Mouse (Mus musculus): ENCODE measurements at regions not wholly inside any gene's neighbourhood (a gene's known extent, or its start where the extent isn't known, plus 50 kb on each side); places are given as distances from the start of the nearest gene placed in this dataset.

- DNase-seq (ENCODE audit: low spot score in 2 of 2) = no peak
Observed at GRCm38 (mm10) chr14:76753734-76754133, 197.0 kb upstream of the Serp2 start.

- DNase-seq (ENCODE audit: low spot score in 2 of 2) = no peak
Observed at GRCm38 (mm10) chr14:76749178-76749577, 192.5 kb upstream of the Serp2 start.

DNA sequence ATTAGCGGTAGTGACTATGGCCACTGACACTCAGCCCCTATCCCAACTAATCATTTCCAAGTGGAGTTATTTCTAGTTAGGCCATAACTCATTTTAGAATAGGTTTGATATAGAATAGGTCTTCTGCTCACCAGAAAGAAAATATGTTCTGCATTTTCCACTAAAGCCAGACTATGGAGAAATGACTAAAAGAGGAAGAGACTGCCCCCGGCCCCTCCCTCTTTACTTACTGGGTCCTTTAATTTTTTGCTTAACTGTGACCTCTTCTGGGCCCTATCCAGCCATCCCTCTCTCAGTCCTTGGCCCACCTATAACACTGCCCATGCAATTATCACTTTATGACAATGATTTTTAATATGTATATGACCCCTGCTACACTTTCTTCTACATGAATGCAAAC is 192.0 kb upstream of the Serp2 start:
- DNase-seq (ENCODE audit: low spot score in 2 of 2) = no peak

DNA sequence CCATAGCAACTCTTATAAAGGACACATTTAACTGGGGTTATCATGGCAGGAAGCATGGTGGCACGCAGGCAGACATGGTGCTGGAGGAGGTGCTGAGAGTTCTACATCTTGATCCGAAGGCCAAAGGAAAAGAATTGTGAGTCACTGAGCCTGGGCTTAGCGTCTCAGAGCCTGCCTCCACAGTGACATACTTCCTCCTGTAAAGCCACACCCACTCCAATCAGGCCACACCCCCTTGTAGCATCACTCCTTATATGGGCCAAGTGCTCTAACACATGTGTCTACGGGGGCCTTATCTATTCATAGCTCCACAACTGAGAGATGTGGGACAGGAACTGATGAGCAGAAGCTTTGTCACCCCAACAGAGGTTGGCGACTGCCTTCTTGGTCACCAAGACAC is 191.1 kb upstream of the Serp2 start:
- no peak for DNase-seq (ENCODE audit: low spot score in 2 of 2)

DNA sequence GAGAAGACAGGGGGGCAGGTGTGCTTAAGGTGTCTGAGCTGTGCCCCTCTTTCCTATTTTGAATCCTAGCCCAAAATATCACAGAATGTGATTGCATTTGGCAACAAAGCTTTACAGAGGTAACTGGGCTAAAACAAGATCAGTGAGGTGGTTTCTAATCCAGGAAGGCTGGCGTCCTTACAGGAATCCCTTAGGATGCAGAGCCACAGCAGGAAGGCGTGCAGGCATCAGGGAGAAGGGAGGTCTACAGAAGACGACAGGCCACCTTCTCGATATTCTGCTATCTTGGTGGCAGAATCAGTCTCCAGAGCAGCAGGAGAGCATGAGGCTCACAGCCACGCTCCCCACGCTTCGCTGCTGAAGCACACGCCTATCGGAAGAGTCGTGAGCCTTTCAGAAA is 189.6 kb upstream of the Serp2 start:
- DNase-seq (ENCODE audit: low spot score in 2 of 2) = no peak

DNA sequence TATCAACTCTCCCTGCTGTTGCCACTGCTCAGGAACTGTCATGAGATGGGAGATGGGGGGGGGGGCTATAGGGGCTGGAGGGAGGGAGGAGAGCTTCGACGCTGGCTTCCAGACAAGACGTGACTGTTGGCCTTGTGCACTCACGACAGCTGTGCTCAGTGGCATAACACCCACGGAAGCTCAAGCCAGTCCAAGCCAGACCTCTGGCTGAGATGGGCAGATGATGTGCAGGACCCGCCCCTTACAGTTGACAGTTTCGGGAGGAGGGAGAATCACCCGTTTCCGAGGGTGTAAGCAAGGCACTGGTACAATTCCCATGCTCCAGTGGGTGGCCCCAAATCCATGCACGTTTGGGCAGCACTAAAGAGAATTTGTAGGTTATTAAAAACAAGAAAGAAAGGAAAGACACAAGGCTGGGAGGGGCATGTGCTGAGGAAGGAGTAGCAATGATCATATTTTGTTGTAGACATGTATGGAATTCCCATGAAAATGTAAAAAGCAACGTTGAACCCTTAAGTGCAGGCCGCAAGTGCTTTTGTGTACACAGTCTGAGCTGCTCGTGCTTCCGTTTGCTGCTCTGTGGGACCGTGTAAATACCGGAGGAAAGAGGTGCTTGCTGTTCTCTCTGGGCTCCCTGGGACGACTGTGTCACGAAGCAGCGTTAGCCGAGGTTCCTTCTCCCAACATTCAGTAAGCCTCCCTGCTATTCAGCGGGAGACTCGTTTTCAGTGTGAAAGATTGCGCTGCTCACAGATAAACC is 188.2 kb upstream of the Serp2 start:
- DNase-seq (ENCODE audit: low spot score in 2 of 2) = no peak

DNA sequence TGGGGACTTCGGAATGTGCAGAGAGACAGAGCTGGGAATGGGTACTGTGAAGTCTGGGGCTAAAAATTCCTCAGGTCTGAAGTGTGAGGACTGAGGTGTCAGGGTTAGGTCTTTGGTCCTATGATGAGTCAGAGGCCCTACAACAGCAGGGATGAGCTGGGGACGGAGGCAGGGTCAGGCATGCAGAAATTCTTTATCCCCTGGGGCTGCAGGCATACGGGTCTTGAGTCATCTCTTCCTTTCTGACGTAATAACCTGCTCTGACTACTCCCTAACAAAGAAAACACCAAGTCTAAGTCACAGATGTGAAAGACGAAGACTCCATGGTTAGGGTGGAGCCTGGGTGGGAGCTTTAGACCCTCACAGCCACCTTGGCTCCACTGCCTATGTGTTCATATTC is 185.6 kb upstream of the Serp2 start:
- DNase-seq (ENCODE audit: low spot score in 2 of 2) = no peak

- DNase-seq (ENCODE audit: low spot score in 2 of 2) = peak; percentile 43 to 44
Observed at GRCm38 (mm10) chr14:76739836-76740597, 183.3 kb upstream of the Serp2 start.

DNA sequence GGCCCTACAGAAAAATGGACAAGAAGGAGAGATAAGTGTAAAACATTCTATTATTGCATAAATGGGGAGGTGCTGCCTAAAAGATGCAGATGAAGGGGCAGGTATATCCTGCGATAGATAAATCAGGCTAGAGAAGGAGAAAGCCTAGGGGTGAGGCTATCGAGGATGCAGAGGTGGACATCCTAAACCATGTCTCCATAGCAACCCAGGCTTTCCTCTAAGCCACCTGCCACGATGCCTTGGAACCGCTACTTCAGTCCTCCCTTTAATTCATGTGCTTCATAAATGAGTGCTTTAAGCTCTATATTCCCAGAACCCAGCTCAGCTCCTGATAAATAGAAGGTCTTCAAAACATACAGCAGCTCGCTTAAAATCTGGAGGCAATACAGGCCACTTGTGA is 179.3 kb upstream of the Serp2 start:
- no peak for DNase-seq (ENCODE audit: low spot score in 2 of 2)

- no peak for DNase-seq (ENCODE audit: low spot score in 2 of 2)
Observed at GRCm38 (mm10) chr14:76735107-76735506, 178.4 kb upstream of the Serp2 start.

- DNase-seq (ENCODE audit: low spot score in 2 of 2) = no peak
Observed at GRCm38 (mm10) chr14:76733258-76733823, 176.7 kb upstream of the Serp2 start.

DNA sequence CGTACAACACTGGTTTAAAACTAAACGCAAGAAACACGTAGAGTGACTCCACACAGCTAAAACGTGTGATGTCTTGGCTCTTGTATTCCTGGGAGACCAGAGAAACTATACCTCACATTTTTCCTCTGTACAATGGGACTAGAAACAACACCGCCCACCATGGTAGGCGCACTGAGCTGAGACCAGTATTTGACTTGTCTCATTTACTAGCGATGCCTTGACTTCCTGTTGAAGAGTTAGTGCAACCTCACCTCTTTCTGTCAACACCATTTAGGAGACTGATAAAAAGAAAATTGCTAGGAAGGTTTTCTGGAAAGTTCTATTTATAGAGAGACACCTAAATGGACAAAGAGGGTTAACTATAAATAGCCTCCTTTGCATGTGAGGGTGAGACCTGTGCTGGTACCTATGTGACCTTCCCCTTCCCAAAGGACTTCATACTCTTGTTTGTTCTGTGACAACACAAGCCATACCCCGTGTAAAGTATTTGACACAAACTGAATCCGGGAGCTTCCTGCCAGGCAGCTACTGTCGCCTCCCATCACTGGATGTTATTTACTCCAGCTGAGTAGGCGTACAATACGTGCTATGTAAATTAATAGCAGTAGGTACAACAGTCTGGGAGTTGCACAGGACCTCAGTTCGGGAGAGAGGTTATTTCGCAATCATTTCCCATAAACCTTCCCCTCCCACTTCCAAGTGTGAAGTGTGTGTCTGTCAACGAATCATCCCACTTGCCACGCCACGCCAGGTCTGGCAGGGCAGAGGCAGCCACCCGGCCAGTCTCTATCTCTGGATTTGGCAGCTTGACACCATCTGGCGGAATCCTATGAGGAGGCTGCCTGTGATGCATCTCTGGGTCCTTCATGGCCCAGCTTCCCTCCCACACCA is 174.7 kb upstream of the Serp2 start:
- DNase-seq (ENCODE audit: low spot score in 2 of 2) = peak; percentile 78 to 80

DNA sequence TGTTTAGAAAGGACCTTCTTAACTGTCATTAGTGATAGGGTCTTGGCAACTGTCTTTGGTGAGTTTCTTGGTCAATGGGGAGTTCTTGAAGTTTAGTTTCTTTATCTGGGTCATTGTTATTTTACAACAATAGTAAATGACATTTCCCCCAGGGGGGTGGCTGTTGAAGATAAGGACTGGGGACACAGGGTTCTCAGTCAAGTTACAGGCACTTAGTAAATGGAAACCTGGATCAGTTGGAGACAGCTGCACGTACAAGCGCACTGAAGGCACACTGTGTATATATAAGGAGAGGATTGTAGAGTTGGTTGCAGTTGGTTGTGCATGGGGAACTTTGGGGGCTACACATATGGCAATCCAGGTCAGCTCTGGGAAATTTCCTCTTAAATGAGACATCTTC is 169.2 kb upstream of the Serp2 start:
- DNase-seq (ENCODE audit: low spot score in 2 of 2) = peak in 1 of 2 experiments; percentile 21

DNA sequence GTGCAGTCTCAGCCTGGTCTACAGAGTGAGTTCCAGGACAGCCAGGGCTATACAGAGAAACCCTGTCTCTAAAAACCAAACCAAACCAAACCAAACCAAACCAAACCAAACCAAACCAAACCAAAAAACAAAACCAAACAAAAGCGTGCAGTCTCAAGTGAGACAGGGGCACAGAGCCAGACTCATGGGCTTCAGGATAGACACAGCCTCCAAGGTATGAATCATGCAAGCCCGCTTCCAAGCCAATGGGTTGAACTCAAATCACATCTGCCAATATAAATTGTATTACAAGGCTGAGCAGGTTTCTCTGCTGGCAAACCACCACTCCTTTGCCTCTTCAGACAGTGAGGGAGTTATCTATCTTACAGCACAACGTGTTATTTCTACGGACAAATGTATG is 168.5 kb upstream of the Serp2 start:
- DNase-seq (ENCODE audit: low spot score in 2 of 2) = peak in 1 of 2 experiments; percentile 49

- peak; percentile 30 to 36 for DNase-seq (ENCODE audit: low spot score in 2 of 2)
Observed at GRCm38 (mm10) chr14:76724826-76725225, 168.1 kb upstream of the Serp2 start.

GRCm38 (mm10) chr14:76724395-76724794 is 167.7 kb upstream of the Serp2 start:
- no peak for DNase-seq (ENCODE audit: low spot score in 2 of 2)

GRCm38 (mm10) chr14:76723551-76723950 is 166.9 kb upstream of the Serp2 start:
- DNase-seq (ENCODE audit: low spot score in 2 of 2) = no peak

- no peak for DNase-seq (ENCODE audit: low spot score in 2 of 2)
Observed at GRCm38 (mm10) chr14:76722297-76722696, 165.6 kb upstream of the Serp2 start.

DNA sequence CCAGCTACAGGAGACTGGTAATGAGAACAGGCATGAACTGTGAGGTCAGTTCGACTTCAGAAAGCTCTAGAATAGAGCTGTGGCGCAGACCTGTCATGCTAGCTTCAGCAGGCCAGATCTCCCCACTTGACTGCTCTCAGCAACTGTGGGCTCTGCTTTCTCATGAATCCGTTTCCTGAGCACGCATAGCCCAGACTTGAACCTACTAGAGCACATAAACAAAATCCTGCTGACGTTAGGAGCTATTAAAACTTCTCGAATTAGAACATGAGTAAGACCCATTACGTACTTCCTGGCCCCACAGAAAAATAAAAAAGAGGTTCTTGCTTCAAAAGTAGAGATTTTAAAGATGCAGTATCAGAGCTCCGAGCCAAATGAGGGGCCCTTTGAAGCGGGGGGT is 165.1 kb upstream of the Serp2 start:
- DNase-seq (ENCODE audit: low spot score in 2 of 2) = no peak

- DNase-seq (ENCODE audit: low spot score in 2 of 2) = no peak
Observed at GRCm38 (mm10) chr14:76717081-76717480, 160.4 kb upstream of the Serp2 start.

GRCm38 (mm10) chr14:76714727-76715126 is 158.0 kb upstream of the Serp2 start:
- DNase-seq (ENCODE audit: low spot score in 2 of 2) = peak; percentile 61 to 65

DNA sequence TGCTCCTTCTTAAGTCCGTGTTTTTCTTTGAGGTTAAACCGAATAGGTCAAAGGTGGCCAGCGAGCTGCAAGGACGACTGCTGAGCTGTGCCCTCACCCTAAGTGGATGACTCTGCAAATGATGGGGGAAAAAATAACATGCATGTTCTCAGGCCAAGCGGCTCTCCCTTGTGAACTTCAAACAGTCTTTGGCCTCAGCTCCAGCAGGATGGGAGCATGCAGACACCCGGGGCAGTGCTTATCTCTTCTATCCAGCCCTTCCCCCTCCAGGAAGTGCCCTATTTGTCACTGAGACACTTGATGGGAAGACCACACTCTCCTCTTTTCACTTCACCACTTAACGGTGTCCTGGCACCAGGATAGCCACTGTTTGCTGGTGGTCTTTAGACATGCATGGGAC is 157.3 kb upstream of the Serp2 start:
- DNase-seq (ENCODE audit: low spot score in 2 of 2) = peak in 1 of 2 experiments; percentile 19
